Mouse (Mus musculus) lung, adult 2 months (tissue): ENCODE data around the gene Fggy. TPM values are rescaled to one million over a fixed set of nuclear protein-coding genes. Genes with fewer than 3 reads are reported as not detected.
A peak's percentile ranks its signal among the peaks of the same experiment; 100 is the strongest.

Source experiments
- DNase-seq: peaks from one replicate; pipeline ENCODE4 v3.0.0; 2022
- H3K4me1 ChIP-seq: fragments of 200-500 bp; 2 replicates; pipeline ENCODE4 v1.6.1; 2011; ENCODE audit warnings: low read length; ENCODE audit not compliant: control insufficient read depth, insufficient read depth
- H3K4me3 ChIP-seq: fragments of 200-500 bp; replicated peaks from 2 replicates; pipeline ENCODE3; 2011; ENCODE audit warnings: low read depth, mild to moderate bottlenecking, control low read depth, low read length; ENCODE audit errors: extremely low read depth
- CTCF ChIP-seq: fragments of 200-500 bp; IDR thresholded peaks from 2 replicates; pipeline ENCODE4 v1.5.1; 2011; ENCODE audit warnings: mild to moderate bottlenecking, low read length, control low read depth; ENCODE audit not compliant: insufficient read depth
- POLR2A ChIP-seq: fragments of 200-500 bp; IDR thresholded peaks from 2 replicates; pipeline ENCODE4 v1.6.1; 2011; ENCODE audit warnings: low read depth, mild to moderate bottlenecking, control low read depth, low read length, borderline replicate concordance; ENCODE audit errors: extremely low read depth
- WGBS: fragments of 180-500 bp; shearing (Covaris S2); methylation state at CpG from one replicate; pipeline ENCODE4 v1.1.7; 2018; 5-methylcytosine and 5-hydroxymethylcytosine counted together
- polyA plus RNA-seq: library from polyadenylated mRNA; depleted of rRNA; stranded (reverse); fragments of >200 nt; gene quantifications from 2 replicates; pipeline ENCODE4 v1.2.3, GENCODE M21; 2012

Fggy gene
- polyA plus RNA-seq, 1 experiment = 5.3 TPM

- WGBS = 100% methylated on average over 1 of the region's 1 CpGs
- DNase-seq = no peak
- TF ChIP-seq POLR2A (no peak), CTCF (no peak)
- no peaks in the 10 kb centered on the region for H3K4me1 ChIP-seq
- no peak overlapping the region for H3K4me3 ChIP-seq
Observed at GRCm38 (mm10) chr4:95712802-95713201, 155.5 kb downstream of the Fggy start.

- WGBS = 79% methylated on average over 3 of the region's 3 CpGs
- no peaks in the 10 kb centered on the region for H3K4me1 ChIP-seq
- TF ChIP-seq POLR2A (no peak), CTCF (no peak)
- no peak overlapping the region for H3K4me3 ChIP-seq
- DNase-seq = no peak
Observed at GRCm38 (mm10) chr4:95713271-95713670, 156.0 kb downstream of the Fggy start.

GRCm38 (mm10) chr4:95716137-95716536 is 158.8 kb downstream of the Fggy start:
- Histone ChIP-seq H3K4me1 (no peaks in the 10 kb centered on the region), H3K4me3 (no peak overlapping the region)
- no peak for TF ChIP-seq POLR2A
- TF ChIP-seq CTCF = no peak
- WGBS = 88% methylated on average over 3 of the region's 3 CpGs
- DNase-seq = no peak

GRCm38 (mm10) chr4:95723615-95724014 is 166.3 kb downstream of the Fggy start:
- H3K4me3 ChIP-seq = no peak overlapping the region
- TF ChIP-seq POLR2A (no peak), CTCF (peak; percentile 20; the same call in 1 of the 2 replicates)
- no peaks in the 10 kb centered on the region for H3K4me1 ChIP-seq
- DNase-seq = no peak

- TF ChIP-seq CTCF (no peak), POLR2A (no peak)
- DNase-seq = no peak
- H3K4me1 ChIP-seq = no peaks in the 10 kb centered on the region
- no peak overlapping the region for H3K4me3 ChIP-seq
- 92% methylated on average over 2 of the region's 2 CpGs for WGBS
Observed at GRCm38 (mm10) chr4:95726361-95726760, 169.1 kb downstream of the Fggy start.

- TF ChIP-seq CTCF = no peak
- no peak for TF ChIP-seq POLR2A
- Histone ChIP-seq H3K4me1 (peaks cover 2% of the 10 kb centered on the region; the same call in 1 of the 2 replicates), H3K4me3 (no peak overlapping the region)
- WGBS = 52% methylated on average over 3 of the region's 3 CpGs
- DNase-seq = no peak
Observed at GRCm38 (mm10) chr4:95729142-95729826, 172.0 kb downstream of the Fggy start.

- DNase-seq = no peak
- H3K4me3 ChIP-seq = no peak overlapping the region
- 75% methylated on average over 2 of the region's 2 CpGs for WGBS
Observed at GRCm38 (mm10) chr4:95731110-95731509, 173.8 kb downstream of the Fggy start.

GRCm38 (mm10) chr4:95733397-95734249 is 176.3 kb downstream of the Fggy start:
- TF ChIP-seq POLR2A (no peak), CTCF (no peak)
- Histone ChIP-seq H3K4me3 (no peak overlapping the region), H3K4me1 (peaks cover 2% of the 10 kb centered on the region)
- DNase-seq = no peak
- WGBS = 29% methylated on average over 6 of the region's 6 CpGs

More at GRCm38 (mm10) chr4:95731110-95731509, 173.8 kb downstream of the Fggy start:
- TF ChIP-seq CTCF (no peak), POLR2A (no peak)
- H3K4me1 ChIP-seq = peaks cover 2% of the 10 kb centered on the region; the same call in 1 of the 2 replicates

- DNase-seq = no peak
- Histone ChIP-seq H3K4me1 (peaks cover 2% of the 10 kb centered on the region), H3K4me3 (no peak overlapping the region)
- WGBS = 93% methylated on average over 4 of the region's 4 CpGs
- TF ChIP-seq POLR2A (no peak), CTCF (no peak)
Observed at GRCm38 (mm10) chr4:95735967-95736366, 178.7 kb downstream of the Fggy start.

GRCm38 (mm10) chr4:95736674-95737073 is 179.4 kb downstream of the Fggy start:
- no peak for DNase-seq
- H3K4me1 ChIP-seq = peaks cover 2% of the 10 kb centered on the region
- 80% methylated on average over 2 of the region's 2 CpGs for WGBS
- TF ChIP-seq CTCF (no peak), POLR2A (no peak)
- no peak overlapping the region for H3K4me3 ChIP-seq
